Mouse (Mus musculus) ES-Bruce4 (cell line): ENCODE results near the gene Scrg1.

Source experiments
- CTCF ChIP-seq: IDR thresholded peaks from one replicate; pipeline ENCODE4 v1.8.1; 2011; ENCODE audit warnings: low read depth, low read length
- POLR2A ChIP-seq: IDR thresholded peaks from one replicate; pipeline ENCODE4 v1.8.1; 2011; ENCODE audit warnings: low read length; ENCODE audit not compliant: insufficient read depth

DNA sequence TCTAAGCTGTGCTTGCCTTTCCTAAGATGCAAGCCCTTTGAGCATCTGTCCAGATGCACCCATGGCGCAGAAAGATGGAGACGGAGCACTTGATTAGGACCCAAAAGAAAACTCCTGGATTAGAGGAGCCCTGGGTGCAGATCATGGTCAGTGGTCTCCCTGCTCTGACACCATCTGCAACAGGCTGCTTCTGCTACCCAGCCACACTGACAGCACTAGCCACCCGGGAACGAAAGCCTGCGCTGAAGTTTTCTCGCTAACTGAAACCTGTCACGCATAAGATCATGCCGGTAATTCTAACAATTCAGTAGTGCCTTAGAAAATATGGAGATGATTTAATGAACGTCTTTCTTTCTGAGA is 19.3 kb upstream of the Scrg1 start:
- TF ChIP-seq POLR2A (no peak), CTCF (no peak)
